Mouse (Mus musculus): ENCODE measurements around the gene Cyb5r3. TPM values are rescaled to one million over a fixed set of nuclear protein-coding genes. Genes with fewer than 3 reads are reported as not detected.

Cyb5r3 gene
- polyA plus RNA-seq, 1 experiment = 707 TPM

GRCm38 (mm10) chr15:83167126-83167525, 5.3 kb downstream of the Cyb5r3 start:
- Histone ChIP-seq H3K27me3 (ENCODE audit: control insufficient read depth, insufficient read depth, insufficient read length) (no peaks in the 10 kb centered on the region), H3K36me3 (ENCODE audit: control insufficient read depth, insufficient read depth) (peaks cover 5% of the 10 kb centered on the region), H3K4me3 (peak overlapping the region; percentile 0), H3ac (ENCODE audit: control insufficient read depth, insufficient read length) (no peak overlapping the region), H3K79me2 (ENCODE audit: control insufficient read depth, insufficient read depth) (peaks cover 63% of the 10 kb centered on the region), H3K4me2 (ENCODE audit: low read depth) (peak overlapping the region; percentile 84)
- no peak for TF ChIP-seq MYOG (IDR thresholded peaks at IDR 0.05; ENCODE audit: control insufficient read depth in 1 of 3, insufficient read depth in 1 of 3, insufficient read length in 2 of 3, low read depth in 2 of 3)
- TF ChIP-seq POLR2A (IDR thresholded peaks at IDR 0.05; ENCODE audit: insufficient read length, low read depth) = no peak
- no peak for TF ChIP-seq REST (IDR thresholded peaks at IDR 0.05; ENCODE audit: insufficient read depth, insufficient read length)
- TF ChIP-seq POLR2AphosphoS2 (IDR thresholded peaks at IDR 0.05; ENCODE audit: insufficient read length, low read depth) = no peak
- no peak for TF ChIP-seq MAX (IDR thresholded peaks at IDR 0.05; ENCODE audit: low read depth)
- no peak for TF ChIP-seq TCF12 (IDR thresholded peaks at IDR 0.05; ENCODE audit: insufficient read depth, poor library complexity, severe bottlenecking)
- TF ChIP-seq USF1 (IDR thresholded peaks at IDR 0.05; ENCODE audit: low read depth) = no peak
- TF ChIP-seq CEBPB (IDR thresholded peaks at IDR 0.05; ENCODE audit: insufficient read depth, poor library complexity, severe bottlenecking) = no peak
- TF ChIP-seq SRF (IDR thresholded peaks at IDR 0.05; ENCODE audit: control insufficient read depth, insufficient read length, low read depth) = no peak
- no peak for TF ChIP-seq TCF3 (IDR thresholded peaks at IDR 0.05; ENCODE audit: insufficient read length, low read depth)

GRCm38 (mm10) chr15:83166642-83167041, 5.8 kb downstream of the Cyb5r3 start:
- no peak overlapping the region for H3ac ChIP-seq (ENCODE audit: control insufficient read depth, insufficient read length)
- H3K4me2 ChIP-seq (ENCODE audit: low read depth) = peak overlapping the region; percentile 84
- H3K4me3 ChIP-seq = peak overlapping the region; percentile 0

DNA sequence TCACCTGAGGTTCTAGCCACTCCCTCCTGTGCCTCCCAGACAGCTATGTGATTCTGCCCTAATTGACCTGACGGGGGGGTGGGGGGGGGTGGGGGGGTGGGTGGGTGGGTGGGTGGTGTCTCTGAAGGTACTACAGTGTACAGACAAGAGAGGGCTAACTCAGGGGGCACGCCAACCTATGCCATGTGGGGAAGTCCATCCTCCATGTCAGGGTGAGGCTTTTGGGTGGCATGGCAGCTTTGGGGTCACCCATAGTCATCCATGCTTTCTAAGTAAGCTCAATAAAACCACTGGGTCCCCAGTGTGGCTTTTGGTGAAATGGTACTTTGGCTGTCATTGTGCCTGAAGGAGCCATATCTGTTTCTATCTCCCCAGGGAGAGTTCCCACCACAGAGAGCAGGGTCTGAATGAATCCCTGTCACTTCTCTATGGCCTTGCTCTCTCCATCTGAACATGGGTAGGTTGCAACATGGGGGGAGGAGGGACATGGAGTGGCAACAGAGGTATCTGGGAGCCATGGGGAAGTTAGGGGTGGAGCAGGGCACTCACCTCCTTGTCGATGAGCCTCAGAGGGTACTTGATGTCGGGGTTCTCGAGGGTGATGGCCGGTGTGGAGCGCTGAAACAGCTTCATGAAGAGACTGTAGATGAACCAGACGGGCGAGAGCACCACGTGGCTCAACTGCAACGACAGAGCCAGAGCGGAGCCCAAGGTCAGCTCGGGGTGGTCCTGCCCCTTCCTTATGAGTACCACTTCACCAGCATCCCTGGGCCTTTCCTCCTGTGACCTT, 6.7 kb downstream of the Cyb5r3 start:
- peak overlapping the region; percentile 84 for H3K4me2 ChIP-seq (ENCODE audit: low read depth)
- peaks cover 5% of the 10 kb centered on the region for H3K36me3 ChIP-seq (ENCODE audit: control insufficient read depth, insufficient read depth)
- TF ChIP-seq CEBPB (IDR thresholded peaks at IDR 0.05; ENCODE audit: insufficient read depth, poor library complexity, severe bottlenecking) (no peak), REST (IDR thresholded peaks at IDR 0.05; ENCODE audit: insufficient read depth, insufficient read length) (no peak), SRF (IDR thresholded peaks at IDR 0.05; ENCODE audit: control insufficient read depth, insufficient read length, low read depth) (no peak), TCF12 (IDR thresholded peaks at IDR 0.05; ENCODE audit: insufficient read depth, poor library complexity, severe bottlenecking) (no peak), MAX (IDR thresholded peaks at IDR 0.05; ENCODE audit: low read depth) (no peak), POLR2AphosphoS2 (IDR thresholded peaks at IDR 0.05; ENCODE audit: insufficient read length, low read depth) (no peak), MYOD1 (IDR thresholded peaks at IDR 0.05; ENCODE audit: control insufficient read depth in 1 of 3, insufficient read length in 2 of 3, low read depth in 2 of 3) (no peak), TCF3 (IDR thresholded peaks at IDR 0.05; ENCODE audit: insufficient read length, low read depth) (no peak), POLR2A (IDR thresholded peaks at IDR 0.05; ENCODE audit: insufficient read length, low read depth) (no peak), USF1 (IDR thresholded peaks at IDR 0.05; ENCODE audit: low read depth) (no peak), E2F4 (IDR thresholded peaks at IDR 0.05; ENCODE audit: insufficient read depth) (no peak), MYOG (IDR thresholded peaks at IDR 0.05; ENCODE audit: control insufficient read depth in 1 of 3, insufficient read depth in 1 of 3, insufficient read length in 2 of 3, low read depth in 2 of 3) (no peak)
- H3ac ChIP-seq (ENCODE audit: control insufficient read depth, insufficient read length) = no peak overlapping the region
- peaks cover 52% of the 10 kb centered on the region for H3K79me2 ChIP-seq (ENCODE audit: control insufficient read depth, insufficient read depth)
- H3K27me3 ChIP-seq (ENCODE audit: control insufficient read depth, insufficient read depth, insufficient read length) = no peaks in the 10 kb centered on the region
- peak overlapping the region; percentile 0 for H3K4me3 ChIP-seq

More at GRCm38 (mm10) chr15:83166642-83167041, 5.8 kb downstream of the Cyb5r3 start:
- H3K79me2 ChIP-seq (ENCODE audit: control insufficient read depth, insufficient read depth) = peaks cover 62% of the 10 kb centered on the region
- H3K36me3 ChIP-seq (ENCODE audit: control insufficient read depth, insufficient read depth) = peaks cover 5% of the 10 kb centered on the region
- H3K27me3 ChIP-seq (ENCODE audit: control insufficient read depth, insufficient read depth, insufficient read length) = no peaks in the 10 kb centered on the region
- peak in 2 of 3 experiments; percentile 1 to 49 for TF ChIP-seq MYOG (IDR thresholded peaks at IDR 0.05; ENCODE audit: control insufficient read depth in 1 of 3, insufficient read depth in 1 of 3, insufficient read length in 2 of 3, low read depth in 2 of 3)
- peak; percentile 75 for TF ChIP-seq POLR2AphosphoS2 (IDR thresholded peaks at IDR 0.05; ENCODE audit: insufficient read length, low read depth)
- peak; percentile 45 for TF ChIP-seq SRF (IDR thresholded peaks at IDR 0.05; ENCODE audit: control insufficient read depth, insufficient read length, low read depth)
- TF ChIP-seq MAX (IDR thresholded peaks at IDR 0.05; ENCODE audit: low read depth) = no peak
- TF ChIP-seq MYOD1 (IDR thresholded peaks at IDR 0.05; ENCODE audit: control insufficient read depth in 1 of 3, insufficient read length in 2 of 3, low read depth in 2 of 3) = peak in 1 of 3 experiments; percentile 43
- TF ChIP-seq POLR2A (IDR thresholded peaks at IDR 0.05; ENCODE audit: insufficient read length, low read depth) = peak; percentile 71
- no peak for TF ChIP-seq REST (IDR thresholded peaks at IDR 0.05; ENCODE audit: insufficient read depth, insufficient read length)

- H3K4me3 ChIP-seq = no peak overlapping the region
- H3K4me2 ChIP-seq (ENCODE audit: low read depth) = peak overlapping the region; percentile 84
- no peaks in the 10 kb centered on the region for H3K27me3 ChIP-seq (ENCODE audit: control insufficient read depth, insufficient read depth, insufficient read length)
- H3K79me2 ChIP-seq (ENCODE audit: control insufficient read depth, insufficient read depth) = peaks cover 45% of the 10 kb centered on the region
- H3ac ChIP-seq (ENCODE audit: control insufficient read depth, insufficient read length) = no peak overlapping the region
- H3K36me3 ChIP-seq (ENCODE audit: control insufficient read depth, insufficient read depth) = peaks cover 10% of the 10 kb centered on the region
- TF ChIP-seq MAX (IDR thresholded peaks at IDR 0.05; ENCODE audit: low read depth) (no peak), MYOG (IDR thresholded peaks at IDR 0.05; ENCODE audit: control insufficient read depth in 1 of 3, insufficient read depth in 1 of 3, insufficient read length in 2 of 3, low read depth in 2 of 3) (peak; percentile 28 to 86 (median 38)), POLR2A (IDR thresholded peaks at IDR 0.05; ENCODE audit: insufficient read length, low read depth) (peak; percentile 41), MYOD1 (IDR thresholded peaks at IDR 0.05; ENCODE audit: control insufficient read depth in 1 of 3, insufficient read length in 2 of 3, low read depth in 2 of 3) (peak in 1 of 3 experiments; percentile 75)
Measured at GRCm38 (mm10) chr15:83164971-83165471, 7.4 kb downstream of the Cyb5r3 start.
